Mouse (Mus musculus) heart, embryonic 12.5 days (tissue): ENCODE results near the gene Auts2. TPM values are rescaled to one million over a fixed set of nuclear protein-coding genes. Genes with fewer than 3 reads are reported as not detected.

Source experiments
- ATAC-seq: fragments of 200-750 bp; cut with Nextera tagmentation; 2 replicates; pipeline ENCODE4 v1.8.0; 2017; ENCODE audit warnings: moderate TSS enrichment, moderate library complexity; ENCODE audit not compliant: insufficient number of reproducible peaks, low FRiP score
- H3K27ac ChIP-seq: fragments of 300-500 bp; sonication (generic); 2 replicates; pipeline ENCODE4 v1.5.1; 2016; ENCODE audit warnings: mild to moderate bottlenecking, moderate library complexity; ENCODE audit not compliant: poor library complexity, severe bottlenecking
- H3K27me3 ChIP-seq: fragments of 300-500 bp; sonication (generic); replicated peaks from 2 replicates; pipeline ENCODE4 v1.6.1; 2016; ENCODE audit warnings: mild to moderate bottlenecking, moderate library complexity
- H3K36me3 ChIP-seq: fragments of 300-500 bp; sonication (generic); 2 replicates; pipeline ENCODE4 v1.6.1; 2016; ENCODE audit warnings: mild to moderate bottlenecking, moderate library complexity
- H3K4me1 ChIP-seq: fragments of 300-500 bp; sonication (generic); replicated peaks from 2 replicates; pipeline ENCODE4 v1.6.1; 2016; ENCODE audit warnings: mild to moderate bottlenecking
- H3K4me2 ChIP-seq: fragments of 300-500 bp; sonication (generic); 2 replicates; pipeline ENCODE4 v1.6.1; 2016; ENCODE audit warnings: mild to moderate bottlenecking, moderate library complexity
- H3K4me3 ChIP-seq: fragments of 300-500 bp; sonication (generic); 2 replicates; pipeline ENCODE4 v1.5.1; 2016; ENCODE audit warnings: mild to moderate bottlenecking
- H3K9ac ChIP-seq: fragments of 300-500 bp; sonication (generic); 2 replicates; pipeline ENCODE4 v1.6.1; 2016; ENCODE audit warnings: mild to moderate bottlenecking, moderate library complexity
- H3K9me3 ChIP-seq: fragments of 300-500 bp; sonication (generic); replicated peaks from 2 replicates; pipeline ENCODE4 v1.6.1; 2016; ENCODE audit warnings: mild to moderate bottlenecking, moderate library complexity
- WGBS: fragments of 180-500 bp; shearing (Covaris S2); methylation state at CpG from one replicate; pipeline ENCODE4 v1.1.7; 2016; 5-methylcytosine and 5-hydroxymethylcytosine counted together
- polyA plus RNA-seq: library from polyadenylated mRNA; unstranded; fragments of >200 nt; fragmentation: Nextera tagmentation; extraction: Ambion mirVana; gene quantifications from 2 replicates; pipeline ENCODE4 v1.2.1, GENCODE M21; 2016

Auts2 gene
- polyA plus RNA-seq, 1 experiment from 2014 or later: 25.3 TPM

- Histone ChIP-seq H3K27ac (no peak overlapping the region), H3K4me1 (peaks cover 29% of the 10 kb centered on the region), H3K4me2 (peak overlapping the region; percentile 63), H3K36me3 (no peaks in the 10 kb centered on the region), H3K27me3 (no peaks in the 10 kb centered on the region), H3K9me3 (no peaks in the 10 kb centered on the region), H3K4me3 (peak overlapping the region; percentile 16; the same call in 1 of the 2 replicates), H3K9ac (peak overlapping the region; percentile 43; the same call in 1 of the 2 replicates)
- ATAC-seq: no peak
- WGBS: 8% methylated on average over 11 of the region's 11 CpGs
Observed at GRCm38 (mm10) chr5:132479227-132479857, 63.8 kb downstream of the Auts2 start.

GRCm38 (mm10) chr5:132477533-132477932 is 65.6 kb downstream of the Auts2 start:
- no peaks in the 10 kb centered on the region for H3K36me3 ChIP-seq
- H3K4me1 ChIP-seq: peaks cover 39% of the 10 kb centered on the region
- ATAC-seq: no peak
- H3K9me3 ChIP-seq: no peaks in the 10 kb centered on the region
- H3K4me3 ChIP-seq: no peak overlapping the region
- WGBS: 80% methylated on average over 1 of the region's 1 CpGs
- H3K9ac ChIP-seq: no peak overlapping the region
- H3K27ac ChIP-seq: no peak overlapping the region
- H3K27me3 ChIP-seq: no peaks in the 10 kb centered on the region
- no peak overlapping the region for H3K4me2 ChIP-seq

- H3K4me2 ChIP-seq: no peak overlapping the region
- no peaks in the 10 kb centered on the region for H3K36me3 ChIP-seq
- peak overlapping the region; percentile 42 for H3K27ac ChIP-seq
- H3K4me3 ChIP-seq: no peak overlapping the region
- no peak overlapping the region for H3K9ac ChIP-seq
- H3K9me3 ChIP-seq: no peaks in the 10 kb centered on the region
- no peak for ATAC-seq
- WGBS: 54% methylated on average over 5 of the region's 5 CpGs
- H3K27me3 ChIP-seq: no peaks in the 10 kb centered on the region
- H3K4me1 ChIP-seq: peaks cover 33% of the 10 kb centered on the region
Observed at GRCm38 (mm10) chr5:132472905-132473321, 70.2 kb downstream of the Auts2 start.

GRCm38 (mm10) chr5:132472184-132472829 is 70.8 kb downstream of the Auts2 start:
- WGBS: 51% methylated on average over 5 of the region's 5 CpGs
- H3K27ac ChIP-seq: peak overlapping the region; percentile 42
- no peak overlapping the region for H3K4me3 ChIP-seq
- H3K36me3 ChIP-seq: no peaks in the 10 kb centered on the region
- H3K27me3 ChIP-seq: no peaks in the 10 kb centered on the region
- H3K4me1 ChIP-seq: peaks cover 33% of the 10 kb centered on the region
- no peak overlapping the region for H3K9ac ChIP-seq
- no peaks in the 10 kb centered on the region for H3K9me3 ChIP-seq
- no peak overlapping the region for H3K4me2 ChIP-seq
- no peak for ATAC-seq

- no peak for ATAC-seq
- Histone ChIP-seq H3K27ac (no peak overlapping the region), H3K27me3 (no peaks in the 10 kb centered on the region), H3K4me1 (peaks cover 19% of the 10 kb centered on the region), H3K36me3 (no peaks in the 10 kb centered on the region), H3K9me3 (no peaks in the 10 kb centered on the region), H3K4me3 (no peak overlapping the region), H3K9ac (no peak overlapping the region), H3K4me2 (no peak overlapping the region)
- WGBS: 73% methylated on average over 2 of the region's 2 CpGs
Observed at GRCm38 (mm10) chr5:132467364-132467743, 75.8 kb downstream of the Auts2 start.

- no peak overlapping the region for H3K27ac ChIP-seq
- 45% methylated on average over 16 of the region's 16 CpGs for WGBS
- no peak for ATAC-seq
Observed at GRCm38 (mm10) chr5:132466427-132467363, 76.4 kb downstream of the Auts2 start.

GRCm38 (mm10) chr5:132462560-132462959 is 80.6 kb downstream of the Auts2 start:
- no peak overlapping the region for H3K4me2 ChIP-seq
- no peaks in the 10 kb centered on the region for H3K27me3 ChIP-seq
- no peak overlapping the region for H3K27ac ChIP-seq
- 90% methylated on average over 11 of the region's 11 CpGs for WGBS
- ATAC-seq: no peak
- H3K4me3 ChIP-seq: no peak overlapping the region
- H3K4me1 ChIP-seq: peaks cover 13% of the 10 kb centered on the region
- no peaks in the 10 kb centered on the region for H3K36me3 ChIP-seq
- H3K9me3 ChIP-seq: no peaks in the 10 kb centered on the region
- no peak overlapping the region for H3K9ac ChIP-seq

More at GRCm38 (mm10) chr5:132466427-132467363, 76.4 kb downstream of the Auts2 start:
- Histone ChIP-seq H3K4me3 (no peak overlapping the region), H3K9me3 (no peaks in the 10 kb centered on the region), H3K9ac (no peak overlapping the region), H3K4me2 (no peak overlapping the region; the same call in 1 of the 2 replicates), H3K27me3 (no peaks in the 10 kb centered on the region), H3K4me1 (peaks cover 14% of the 10 kb centered on the region), H3K36me3 (no peaks in the 10 kb centered on the region)

- Histone ChIP-seq H3K9me3 (no peaks in the 10 kb centered on the region), H3K4me1 (peaks cover 7% of the 10 kb centered on the region), H3K9ac (no peak overlapping the region), H3K4me3 (no peak overlapping the region), H3K27me3 (no peaks in the 10 kb centered on the region), H3K4me2 (no peak overlapping the region), H3K27ac (no peak overlapping the region), H3K36me3 (no peaks in the 10 kb centered on the region)
- no peak for ATAC-seq
- WGBS: 84% methylated on average over 7 of the region's 7 CpGs
Observed at GRCm38 (mm10) chr5:132458498-132458897, 84.6 kb downstream of the Auts2 start.

GRCm38 (mm10) chr5:132452381-132452780 is 90.8 kb downstream of the Auts2 start:
- H3K9me3 ChIP-seq: no peaks in the 10 kb centered on the region
- no peak overlapping the region for H3K27ac ChIP-seq
- H3K4me3 ChIP-seq: no peak overlapping the region
- no peaks in the 10 kb centered on the region for H3K27me3 ChIP-seq
- no peak overlapping the region for H3K4me2 ChIP-seq
- H3K4me1 ChIP-seq: peaks cover 7% of the 10 kb centered on the region
- 83% methylated on average over 2 of the region's 2 CpGs for WGBS
- H3K36me3 ChIP-seq: no peaks in the 10 kb centered on the region
- no peak overlapping the region for H3K9ac ChIP-seq
- no peak for ATAC-seq

GRCm38 (mm10) chr5:132450071-132450470 is 93.1 kb downstream of the Auts2 start:
- no peak for ATAC-seq
- Histone ChIP-seq H3K9me3 (no peaks in the 10 kb centered on the region), H3K4me2 (no peak overlapping the region), H3K4me1 (peaks cover 11% of the 10 kb centered on the region), H3K27me3 (no peaks in the 10 kb centered on the region), H3K27ac (no peak overlapping the region), H3K4me3 (no peak overlapping the region), H3K36me3 (no peaks in the 10 kb centered on the region), H3K9ac (no peak overlapping the region)
- 86% methylated on average over 3 of the region's 3 CpGs for WGBS
